19 mouse cellular contexts compared by ENCODE assay signal in the genomic region with DNA sequence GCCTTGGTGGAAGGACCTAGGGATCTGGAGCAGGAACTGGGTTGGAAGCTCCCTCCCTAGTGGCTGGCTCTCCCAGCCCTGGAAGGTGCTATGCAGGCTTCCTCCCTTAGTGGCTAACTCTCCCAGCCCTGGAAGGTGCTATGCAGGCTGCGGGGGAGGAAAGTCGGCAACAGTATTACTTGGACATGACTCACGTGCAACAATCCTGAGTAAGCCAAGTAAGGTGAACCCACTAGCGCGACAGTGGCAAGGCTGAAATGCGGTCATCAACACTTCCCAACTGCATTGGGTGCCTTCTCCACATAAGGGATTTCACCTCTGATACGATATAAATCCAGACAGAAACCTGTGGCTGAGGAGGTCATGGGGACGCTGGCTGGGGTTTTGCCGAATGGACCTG. TPM values are rescaled to one million over a fixed set of nuclear protein-coding genes. Genes with fewer than 3 reads are reported as not detected.
DNase-seq lines count a peak whose midpoint lies in the region; ATAC-seq lines count a peak whose summit lies in the region.
"Had no signal": no experiment of that assay in that cellular context is flagged by ENCODE, and none has a peak within 500 bp of the region (broad histone marks: within the 10 kb centered on the region; RNA-seq: fewer than 3 reads in every experiment).

No protein-coding gene starts in this region.

- no peaks in the 10 kb centered on the region for H3K27me3 ChIP-seq in forebrain, embryonic 11.5 days (ENCODE audit: control insufficient read depth, insufficient read depth, low read length)
- no peaks in the 10 kb centered on the region for H3K27me3 ChIP-seq in forebrain, embryonic 14.5 days (replicated peaks; ENCODE audit: control insufficient read depth, insufficient read depth, low read length)
- H3K27me3 ChIP-seq: embryonic facial prominence, embryonic 15.5 days; lung, embryonic 15.5 days had no signal

- H3K36me3 ChIP-seq in forebrain, embryonic 11.5 days (ENCODE audit: control insufficient read depth, insufficient read depth, low read length), result no peaks in the 10 kb centered on the region
- H3K36me3 ChIP-seq in forebrain, embryonic 14.5 days (ENCODE audit: control insufficient read depth, insufficient read depth, low read length), result no peaks in the 10 kb centered on the region
- H3K36me3 ChIP-seq: embryonic facial prominence, embryonic 15.5 days; forebrain, embryonic 10.5 days; hindbrain, embryonic 10.5 days; limb, embryonic 10.5 days; liver, embryonic 12.5 days; lung, embryonic 15.5 days had no signal

- H3K9me3 ChIP-seq in forebrain, embryonic 11.5 days (ENCODE audit: control insufficient read depth, low read length), result no peaks in the 10 kb centered on the region
- H3K9me3 ChIP-seq in forebrain, embryonic 14.5 days (replicated peaks; ENCODE audit: control insufficient read depth, low read length), result no peaks in the 10 kb centered on the region
- H3K9me3 ChIP-seq: embryonic facial prominence, embryonic 15.5 days; forebrain, embryonic 10.5 days; hindbrain, embryonic 10.5 days; limb, embryonic 10.5 days; liver, embryonic 12.5 days; lung, embryonic 15.5 days had no signal

- 81% methylated on average over 9 of the region's 9 CpGs for WGBS in forebrain, embryonic 11.5 days
- 80% methylated on average over 9 of the region's 9 CpGs for WGBS in forebrain, embryonic 14.5 days

- no peak overlapping the region for H3K4me2 ChIP-seq in forebrain, embryonic 11.5 days (ENCODE audit: low read depth, low read length, severe bottlenecking)
- H3K4me2 ChIP-seq in forebrain, embryonic 14.5 days (ENCODE audit: low read length), result no peak overlapping the region
- H3K4me2 ChIP-seq: embryonic facial prominence, embryonic 15.5 days; liver, embryonic 12.5 days; lung, embryonic 15.5 days; midbrain, embryonic 11.5 days had no signal

- H3K27ac ChIP-seq in forebrain, embryonic 11.5 days (ENCODE audit: low read depth, low read length), result no peak overlapping the region
- no peak overlapping the region for H3K27ac ChIP-seq in forebrain, embryonic 14.5 days (ENCODE audit: low read depth, low read length)
- H3K27ac ChIP-seq: embryonic facial prominence, embryonic 15.5 days; forebrain, embryonic 10.5 days; hindbrain, embryonic 10.5 days; layer of hippocampus, adult 2 months; limb, embryonic 10.5 days; liver, embryonic 12.5 days; lung, embryonic 15.5 days; macrophage had no signal

- H3K9ac ChIP-seq in forebrain, embryonic 11.5 days (ENCODE audit: low read length), result no peak overlapping the region
- H3K9ac ChIP-seq in forebrain, embryonic 14.5 days (ENCODE audit: low read length), result no peak overlapping the region
- H3K9ac ChIP-seq: embryonic facial prominence, embryonic 15.5 days; liver, embryonic 12.5 days; lung, embryonic 15.5 days had no signal

- ATAC-seq in forebrain, embryonic 11.5 days (replicated peaks; ENCODE audit: low FRiP score), result no peak
- no peak for ATAC-seq in forebrain, embryonic 14.5 days
- ATAC-seq: liver, embryonic 12.5 days had no signal

- intact Hi-C loops in heart, postnatal 10 days (cut with DNase I), result no loop called here
- intact Hi-C loops in left cerebral cortex, postnatal 10 days (cut with DNase I), result no loop called here

- DNase-seq in forebrain, embryonic 11.5 days (ENCODE audit: low spot score), result peak; percentile 30
- DNase-seq in forebrain, embryonic 14.5 days (ENCODE audit: low spot score), result no peak
- peak; percentile 47 to 57 for DNase-seq in heart, postnatal 10 days
- DNase-seq in heart, adult 8-10 months (ENCODE audit: low spot score), result no peak
- DNase-seq in urinary bladder, postnatal 14 days (ENCODE audit: low spot score), result peak; percentile 12
- DNase-seq in urinary bladder, postnatal 36 days (ENCODE audit: low spot score in 2 of 2), result no peak
- peak; percentile 34 for DNase-seq in testis, postnatal 14 days (ENCODE audit: low spot score)
- no peak for DNase-seq in left cerebral cortex, postnatal 10 days (ENCODE audit: extremely low spot score in 1 of 2, low spot score in 2 of 2)
- DNase-seq: cerebellum, postnatal 10 days; kidney, adult 9 months had no signal

- H3K4me1 ChIP-seq in forebrain, embryonic 11.5 days (replicated peaks; ENCODE audit: control insufficient read depth, insufficient read depth, low read length), result no peaks in the 10 kb centered on the region
- H3K4me1 ChIP-seq in forebrain, embryonic 14.5 days (ENCODE audit: control insufficient read depth, insufficient read depth, low read length), result peaks cover 9% of the 10 kb centered on the region; the same call in 1 of the 2 replicates

- H3K4me3 ChIP-seq in forebrain, embryonic 11.5 days (ENCODE audit: low read depth, low read length), result no peak overlapping the region
- no peak overlapping the region for H3K4me3 ChIP-seq in forebrain, embryonic 14.5 days (ENCODE audit: low read depth, low read length)
- H3K4me3 ChIP-seq: embryonic facial prominence, embryonic 15.5 days; forebrain, embryonic 10.5 days; hindbrain, embryonic 10.5 days; layer of hippocampus, adult 2 months; limb, embryonic 10.5 days; liver, embryonic 12.5 days; lung, embryonic 15.5 days had no signal

RNA-seq across cellular contexts. Expression of a gene that starts 42.0 kb away (rescaled TPM):
- 8.5 and 9.3 TPM in 2 replicates for polyA plus RNA-seq in forebrain, embryonic 11.5 days (2014; fragmentation: Nextera tagmentation; extraction: Ambion mirVana)
- 9.7 and 10.5 TPM in 2 replicates for polyA plus RNA-seq in forebrain, embryonic 14.5 days (2014; fragmentation: Nextera tagmentation; extraction: Ambion mirVana)
- total RNA-seq in heart, postnatal 10 days (2021), result 10 to 100 TPM; 40.2 to 51.6 TPM
- total RNA-seq in heart, adult 8-10 months (2022), result 10 to 100 TPM; 28.3 to 34.8 (median 32.0) TPM
- 10 to 100 TPM; 92.8 to 96.4 TPM for total RNA-seq in left cerebral cortex, postnatal 10 days (2021)

Comparison
In these comparisons a context has a peak if more than half of its experiments do, and no peak if none do; other contexts are left out.
1. DNase-seq: peak in forebrain, embryonic 11.5 days (single experiment), heart, postnatal 10 days (2 of 2), urinary bladder, postnatal 14 days (single experiment) and testis, postnatal 14 days (single experiment); none in forebrain, embryonic 14.5 days (single experiment), heart, adult 8-10 months (single experiment), urinary bladder, postnatal 36 days (0 of 2) and left cerebral cortex, postnatal 10 days (0 of 2).